Mouse (Mus musculus) stomach, postnatal 0 days (tissue): ENCODE data around the gene Gpr107.

ENCODE experiments used
- CTCF ChIP-seq: IDR thresholded peaks from 2 replicates; pipeline ENCODE4 v1.5.1; 2016; ENCODE audit warnings: antibody characterized with exemption, low read depth, mild to moderate bottlenecking, moderate library complexity
- EP300 ChIP-seq: optimal IDR thresholded peaks from 2 replicates; pipeline ENCODE3; 2016; ENCODE audit warnings: antibody characterized with exemption

GRCm38 (mm10) chr2:31214211-31214796 lies 62.2 kb downstream of the Gpr107 start:
- TF ChIP-seq CTCF (no peak), EP300 (no peak)
